Mouse (Mus musculus) cerebellum, adult 11-12 months (tissue): ENCODE data around the gene Mllt1.

Experiments
- DNase-seq: peaks from one replicate; pipeline ENCODE4 v3.0.0; 2022

The Mllt1 gene

GRCm38 (mm10) chr17:56934545-56935330 is 477 bp downstream of the Mllt1 start:
- DNase-seq = peak; percentile 69

GRCm38 (mm10) chr17:56933395-56933794 is 1.8 kb downstream of the Mllt1 start:
- DNase-seq = no peak

- no peak for DNase-seq
Observed at GRCm38 (mm10) chr17:56930026-56930425, 5.2 kb downstream of the Mllt1 start.

GRCm38 (mm10) chr17:56929530-56929929 is 5.7 kb downstream of the Mllt1 start:
- no peak for DNase-seq

- DNase-seq = no peak
Observed at GRCm38 (mm10) chr17:56929101-56929500, 6.1 kb downstream of the Mllt1 start.

GRCm38 (mm10) chr17:56925998-56926397 is 9.2 kb downstream of the Mllt1 start:
- no peak for DNase-seq

- DNase-seq = no peak
Observed at GRCm38 (mm10) chr17:56919725-56920124, 15.5 kb downstream of the Mllt1 start.

- no peak for DNase-seq
Observed at GRCm38 (mm10) chr17:56917166-56917565, 18.0 kb downstream of the Mllt1 start.

GRCm38 (mm10) chr17:56913444-56913843 is 21.8 kb downstream of the Mllt1 start:
- DNase-seq = no peak

GRCm38 (mm10) chr17:56913023-56913422 is 22.2 kb downstream of the Mllt1 start:
- no peak for DNase-seq

- peak; percentile 45 for DNase-seq
Observed at GRCm38 (mm10) chr17:56909764-56910163, 25.5 kb downstream of the Mllt1 start.

- no peak for DNase-seq
Observed at GRCm38 (mm10) chr17:56907887-56908286, 27.3 kb downstream of the Mllt1 start.

GRCm38 (mm10) chr17:56907096-56907495 is 28.1 kb downstream of the Mllt1 start:
- DNase-seq = no peak

GRCm38 (mm10) chr17:56906166-56906565 is 29.0 kb downstream of the Mllt1 start:
- DNase-seq = no peak

- no peak for DNase-seq
Observed at GRCm38 (mm10) chr17:56902698-56903097, 32.5 kb downstream of the Mllt1 start.

- peak; percentile 73 for DNase-seq
Observed at GRCm38 (mm10) chr17:56897630-56898195, 37.5 kb downstream of the Mllt1 start.

- DNase-seq = no peak
Observed at GRCm38 (mm10) chr17:56896513-56897129, 38.6 kb downstream of the Mllt1 start.

- no peak for DNase-seq
Observed at GRCm38 (mm10) chr17:56895368-56895918, 39.8 kb downstream of the Mllt1 start.

- DNase-seq = no peak
Observed at GRCm38 (mm10) chr17:56890018-56890417, 45.2 kb downstream of the Mllt1 start.

GRCm38 (mm10) chr17:56888050-56888449 is 47.2 kb downstream of the Mllt1 start:
- DNase-seq = no peak

- DNase-seq = no peak
Observed at GRCm38 (mm10) chr17:56884809-56885208, 50.4 kb downstream of the Mllt1 start.

GRCm38 (mm10) chr17:56884331-56884730 is 50.9 kb downstream of the Mllt1 start:
- DNase-seq = no peak

- no peak for DNase-seq
Observed at GRCm38 (mm10) chr17:56883612-56884011, 51.6 kb downstream of the Mllt1 start.

GRCm38 (mm10) chr17:56877426-56877825 is 57.8 kb downstream of the Mllt1 start:
- DNase-seq = no peak
